Mouse (Mus musculus) ovary, postnatal 14 days (tissue): Measurements from ENCODE around the gene Kif17.

Experiments used
- DNase-seq: peaks from one replicate; pipeline ENCODE4 v3.0.0; 2022; ENCODE audit warnings: low spot score

Gene Kif17

DNA sequence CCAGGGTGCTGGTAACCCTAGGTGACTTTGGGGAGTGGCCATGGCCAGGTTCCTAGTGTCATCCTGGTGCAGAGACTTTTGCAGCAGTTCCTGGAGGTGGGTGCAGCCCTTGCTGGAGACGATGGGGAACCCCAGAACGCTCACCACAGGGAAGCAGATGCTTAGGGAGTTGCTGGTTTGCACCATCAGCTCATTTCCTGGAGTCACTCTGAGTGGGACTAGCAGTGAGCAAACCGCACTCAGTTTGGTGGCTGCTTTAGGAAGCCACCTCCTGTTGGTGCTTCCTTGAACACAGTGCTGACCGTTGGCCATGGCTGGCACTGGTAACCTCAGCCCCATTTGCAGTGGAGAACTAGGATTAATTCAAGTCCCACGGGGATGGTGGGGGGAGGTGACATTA, 9.2 kb downstream of the Kif17 start:
- no peak for DNase-seq

GRCm38 (mm10) chr4:138261843-138262681, 11.8 kb downstream of the Kif17 start:
- peak; percentile 89 for DNase-seq

DNA sequence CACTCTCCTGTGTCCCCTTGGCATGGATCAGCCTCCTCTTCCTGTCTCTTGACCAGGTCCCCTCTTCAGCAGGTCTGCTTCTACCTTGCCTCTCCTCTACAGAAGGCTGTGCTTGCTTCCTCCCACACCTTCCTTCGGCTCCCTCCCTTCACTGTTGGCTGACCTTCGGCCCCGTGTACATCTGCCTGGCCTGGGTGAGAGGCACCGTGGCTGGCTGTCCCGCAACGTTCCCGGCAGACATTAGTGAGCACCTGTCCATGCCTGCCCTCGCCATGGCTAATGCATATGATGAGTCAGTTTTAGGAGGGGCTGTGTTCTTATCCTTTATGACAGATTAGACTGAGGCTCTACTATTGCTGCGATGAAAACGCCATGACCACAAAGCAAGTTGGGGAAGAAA, 17.6 kb downstream of the Kif17 start:
- no peak for DNase-seq

DNA sequence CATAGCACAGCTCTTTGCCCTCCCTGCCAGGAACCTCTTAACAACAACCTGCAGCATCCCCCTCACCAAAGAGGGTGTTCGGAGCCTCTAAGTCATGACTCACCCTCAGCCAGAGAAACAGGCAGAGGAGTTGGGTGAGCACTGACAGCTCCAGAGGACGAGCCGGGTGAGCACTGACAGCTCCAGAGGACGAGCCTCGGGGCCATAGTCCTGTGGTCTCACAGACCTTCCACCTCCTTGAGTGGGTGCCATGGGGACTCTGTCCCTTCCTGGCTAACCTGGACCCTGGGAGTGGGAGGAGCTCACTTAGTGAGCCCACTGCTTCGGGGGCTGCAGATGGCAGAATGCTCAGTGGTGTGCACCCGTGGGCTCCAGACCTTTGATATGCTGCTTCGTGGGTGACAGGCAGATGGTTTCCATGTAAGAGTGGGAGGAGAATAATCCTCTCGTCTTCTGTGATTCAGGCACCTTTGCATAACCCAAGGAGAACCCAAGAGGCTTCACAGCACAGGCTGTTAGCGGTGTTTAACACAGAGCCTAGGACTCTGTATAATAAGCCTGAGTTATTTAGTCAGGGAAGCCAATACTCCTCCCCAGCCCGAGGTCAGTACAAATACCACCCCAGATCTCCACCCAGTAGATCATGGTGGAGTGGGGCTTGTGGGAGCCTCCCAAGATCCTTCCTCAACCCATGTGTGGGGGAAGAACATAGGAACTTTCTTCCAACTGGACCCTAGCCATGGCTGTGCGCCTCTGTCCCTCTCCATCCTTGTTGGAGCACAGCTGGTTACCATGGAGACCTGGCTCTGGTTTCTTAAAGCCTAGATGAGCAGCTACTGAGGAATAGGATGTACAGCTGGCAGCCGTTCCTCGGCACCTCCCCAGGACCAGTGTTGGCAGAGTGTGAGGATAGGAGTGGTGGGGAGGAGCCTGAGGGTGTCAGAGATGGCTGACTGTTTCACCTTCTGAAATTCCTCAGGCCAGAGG, 22.1 kb downstream of the Kif17 start:
- no peak for DNase-seq

GRCm38 (mm10) chr4:138278346-138278745, 28.1 kb downstream of the Kif17 start:
- DNase-seq, result no peak

GRCm38 (mm10) chr4:138282834-138283233, 32.6 kb downstream of the Kif17 start:
- peak; percentile 54 for DNase-seq

GRCm38 (mm10) chr4:138286411-138286810, 36.2 kb downstream of the Kif17 start:
- DNase-seq, result no peak

DNA sequence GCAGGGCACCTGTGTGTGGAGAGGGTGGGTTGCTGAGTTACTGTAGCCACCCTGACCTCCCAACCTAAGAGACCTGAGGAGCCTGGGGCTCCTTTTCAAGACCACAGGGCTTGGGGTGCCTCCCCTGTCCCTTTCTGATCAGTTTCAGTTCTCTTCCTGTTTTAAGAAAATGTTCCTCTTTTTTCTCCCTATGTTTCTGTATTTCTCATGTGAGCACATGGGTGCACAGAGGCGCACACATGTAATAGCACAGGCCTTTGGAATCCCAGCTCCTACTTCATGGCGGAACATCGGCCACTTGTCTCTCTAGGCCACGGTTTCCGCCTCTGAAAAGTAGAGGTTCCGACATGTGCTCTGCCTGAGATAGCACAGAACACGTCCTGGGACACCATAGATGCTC, 38.5 kb downstream of the Kif17 start:
- DNase-seq, result no peak

GRCm38 (mm10) chr4:138292028-138292427, 41.8 kb downstream of the Kif17 start:
- no peak for DNase-seq

- DNase-seq, result no peak
These were observed 43.2 kb downstream of the Kif17 start for GRCm38 (mm10) chr4:138293261-138293948.

DNA sequence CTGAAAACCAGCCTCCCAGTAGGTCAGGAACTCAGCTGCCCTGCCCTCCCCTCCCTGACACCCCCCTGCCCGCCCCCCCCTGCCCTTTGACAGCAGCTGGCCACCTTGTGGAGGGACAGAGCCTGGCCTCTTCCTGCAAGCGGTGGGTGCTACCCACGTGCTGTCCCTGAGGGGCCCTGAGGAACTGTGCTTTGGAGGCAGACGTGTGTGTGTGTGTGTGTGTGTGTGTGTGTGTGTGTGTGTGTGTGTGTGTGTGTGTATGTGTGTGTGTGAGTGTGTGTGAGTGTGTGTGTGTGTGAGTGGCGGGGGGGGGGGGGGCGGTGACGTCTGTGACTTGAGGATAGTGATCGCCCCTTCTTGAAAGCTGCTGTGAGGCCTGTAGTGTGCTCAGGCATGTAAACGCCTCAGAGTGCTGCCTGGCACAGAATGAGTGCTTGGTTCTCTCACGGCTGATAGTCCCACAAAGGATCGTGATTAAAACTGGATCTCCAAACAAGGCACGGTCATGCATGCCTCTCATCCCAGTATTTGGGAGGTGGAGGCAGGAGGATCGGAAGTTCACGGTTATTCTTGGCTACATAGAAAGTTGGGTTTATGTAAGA, 43.8 kb downstream of the Kif17 start:
- no peak for DNase-seq

GRCm38 (mm10) chr4:138301271-138301780, 51.1 kb downstream of the Kif17 start:
- no peak for DNase-seq

- DNase-seq, result no peak
These were observed 52.8 kb downstream of the Kif17 start for GRCm38 (mm10) chr4:138303011-138303410.

DNA sequence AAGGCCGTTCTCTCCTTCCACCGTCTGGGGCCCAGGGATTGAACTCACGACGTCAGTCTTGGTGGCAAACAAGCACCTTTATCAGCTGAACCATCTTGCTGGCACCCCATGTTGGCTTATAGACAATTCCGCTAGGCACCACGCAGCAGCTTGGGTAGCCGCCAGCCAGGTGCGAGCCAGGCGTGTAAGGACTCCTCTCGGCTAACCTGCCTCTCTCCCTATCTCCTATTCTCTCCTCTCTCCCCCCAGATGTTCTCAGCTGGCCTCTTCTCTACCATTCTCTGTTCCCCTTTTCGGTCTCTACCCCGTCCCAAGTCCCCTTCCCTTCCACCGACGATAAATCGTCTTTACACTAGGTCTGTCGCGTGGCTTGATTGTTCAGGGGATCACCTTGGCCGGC, 53.5 kb downstream of the Kif17 start:
- DNase-seq, result no peak

DNA sequence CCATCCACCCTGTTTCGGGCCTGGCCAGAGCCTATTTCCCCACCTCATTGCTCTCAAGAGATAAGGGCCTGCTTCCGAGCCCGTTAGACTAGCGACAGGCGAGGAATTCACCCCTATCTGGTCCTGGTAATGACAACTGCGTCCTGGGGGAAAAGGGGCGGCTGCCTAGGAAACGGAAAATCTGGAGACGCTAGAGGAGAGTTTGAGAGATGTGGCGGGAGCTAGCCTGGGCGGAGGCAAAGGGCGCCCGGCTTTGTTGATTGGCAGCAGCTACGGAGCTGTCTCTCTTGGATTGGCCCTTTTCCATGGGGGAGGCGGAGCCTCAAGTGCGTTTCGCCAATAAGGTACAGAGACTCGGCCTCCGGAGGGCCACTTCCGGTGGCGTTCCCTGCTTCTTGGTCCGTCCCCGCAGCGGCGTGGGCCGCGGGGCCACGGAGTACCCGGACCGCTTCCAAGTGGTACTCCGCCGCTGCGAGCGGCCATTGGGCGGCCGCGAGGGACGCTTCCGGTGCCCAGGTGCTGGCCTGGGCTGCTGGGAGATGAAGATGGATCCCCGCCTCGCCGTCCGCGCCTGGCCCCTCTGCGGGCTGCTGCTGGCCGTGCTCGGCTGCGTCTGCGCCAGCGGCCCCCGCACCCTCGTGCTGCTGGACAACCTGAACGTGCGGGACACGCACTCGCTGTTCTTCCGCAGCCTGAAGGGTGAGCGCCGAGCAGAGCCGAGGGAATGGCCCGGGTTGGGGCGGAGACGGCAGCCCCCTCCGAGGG, 54.3 kb downstream of the Kif17 start, which contains the start of gene Ddost:
Gene Ddost, plus strand, starts transcription at position 391 of the 765 bp plus-strand sequence.
- peak; percentile 94 for DNase-seq

- no peak for DNase-seq
These were observed 56.8 kb downstream of the Kif17 start for GRCm38 (mm10) chr4:138307025-138307424.

GRCm38 (mm10) chr4:138307739-138308138, 57.5 kb downstream of the Kif17 start:
- no peak for DNase-seq

GRCm38 (mm10) chr4:138310311-138310910, 60.2 kb downstream of the Kif17 start:
- DNase-seq, result no peak

DNA sequence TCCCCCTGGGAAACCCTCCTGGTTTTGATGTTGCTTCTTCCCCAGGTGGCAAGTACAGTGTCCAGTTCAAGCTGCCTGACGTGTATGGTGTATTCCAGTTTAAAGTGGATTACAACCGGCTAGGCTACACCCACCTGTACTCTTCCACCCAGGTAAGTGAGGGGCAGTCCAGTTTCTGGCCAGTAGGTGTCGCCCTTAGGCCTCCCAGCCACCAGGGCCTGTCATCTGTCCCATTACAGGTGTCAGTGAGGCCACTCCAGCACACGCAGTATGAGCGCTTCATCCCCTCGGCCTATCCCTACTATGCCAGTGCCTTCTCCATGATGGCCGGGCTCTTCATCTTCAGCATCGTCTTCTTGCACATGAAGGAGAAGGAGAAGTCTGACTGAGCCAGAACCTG, 61.4 kb downstream of the Kif17 start:
- peak; percentile 42 for DNase-seq

GRCm38 (mm10) chr4:138312105-138312504, 61.9 kb downstream of the Kif17 start:
- no peak for DNase-seq
